Mouse (Mus musculus) limb, embryonic 11.5 days (tissue): ENCODE measurements at regions not wholly inside any gene's neighbourhood (a gene's known extent, or its start where the extent isn't known, plus 50 kb on each side); places are given as distances from the start of the nearest gene placed in this dataset.

Experiments used
- ATAC-seq: fragments of 200-750 bp; cut with Nextera tagmentation; 2 replicates; pipeline ENCODE4 v1.8.0; 2017; ENCODE audit warnings: low read depth; ENCODE audit not compliant: insufficient number of reproducible peaks, low FRiP score, low TSS enrichment
- DNase-seq: peaks from one replicate; pipeline ENCODE4 v3.0.0-alpha.2; 2015; ENCODE audit warnings: low spot score
- H3K27ac ChIP-seq: fragments of 300-500 bp; sonication (generic); replicated peaks from 2 replicates; pipeline ENCODE4 v1.5.1; 2014; ENCODE audit warnings: low read depth, mild to moderate bottlenecking, low read length
- H3K27me3 ChIP-seq: fragments of 300-500 bp; sonication (generic); 2 replicates; pipeline ENCODE4 v1.6.1; 2014; ENCODE audit warnings: mild to moderate bottlenecking, low read length, mixed read lengths; ENCODE audit not compliant: control insufficient read depth, insufficient read depth
- H3K36me3 ChIP-seq: fragments of 300-500 bp; sonication (generic); 2 replicates; pipeline ENCODE4 v1.6.1; 2014; ENCODE audit warnings: mild to moderate bottlenecking, low read length, moderate library complexity, mixed read lengths; ENCODE audit not compliant: control insufficient read depth, insufficient read depth
- H3K4me1 ChIP-seq: fragments of 300-500 bp; sonication (generic); 2 replicates; pipeline ENCODE4 v1.6.1; 2014; ENCODE audit warnings: low read length, mixed read lengths; ENCODE audit not compliant: control insufficient read depth, insufficient read depth
- H3K4me2 ChIP-seq: fragments of 300-500 bp; sonication (generic); 2 replicates; pipeline ENCODE4 v1.6.1; 2014; ENCODE audit warnings: low read depth, mild to moderate bottlenecking, moderate library complexity; ENCODE audit not compliant: severe bottlenecking
- H3K4me3 ChIP-seq: fragments of 300-500 bp; sonication (generic); 2 replicates; pipeline ENCODE4 v1.5.1; 2014; ENCODE audit warnings: low read depth, low read length
- H3K9ac ChIP-seq: fragments of 300-500 bp; sonication (generic); 2 replicates; pipeline ENCODE4 v1.6.1; 2014; ENCODE audit warnings: mild to moderate bottlenecking, low read length
- H3K9me3 ChIP-seq: fragments of 300-500 bp; sonication (generic); 2 replicates; pipeline ENCODE4 v1.6.1; 2016; ENCODE audit warnings: low read length; ENCODE audit not compliant: control insufficient read depth
- WGBS: fragments of 180-500 bp; shearing (Covaris S2); extraction: QIAGEN DNeasy Blood & Tissue Kit; methylation state at CpG from one replicate; pipeline ENCODE4 v1.1.7; 2014; 5-methylcytosine and 5-hydroxymethylcytosine counted together

GRCm38 (mm10) chr5:51840638-51841329, 273.3 kb upstream of the Ppargc1a start:
- Histone ChIP-seq H3K36me3 (no peaks in the 10 kb centered on the region), H3K27ac (no peak overlapping the region), H3K4me2 (no peak overlapping the region), H3K27me3 (no peaks in the 10 kb centered on the region), H3K9ac (no peak overlapping the region), H3K9me3 (no peaks in the 10 kb centered on the region), H3K4me1 (no peaks in the 10 kb centered on the region), H3K4me3 (no peak overlapping the region)
- ATAC-seq (no peak), DNase-seq (no peak)
- WGBS, result 85% methylated on average over 11 of the region's 11 CpGs

GRCm38 (mm10) chr5:51839292-51839691, 271.8 kb upstream of the Ppargc1a start:
- Histone ChIP-seq H3K4me1 (no peaks in the 10 kb centered on the region), H3K9me3 (no peaks in the 10 kb centered on the region), H3K27ac (no peak overlapping the region), H3K4me2 (no peak overlapping the region), H3K9ac (no peak overlapping the region), H3K27me3 (no peaks in the 10 kb centered on the region), H3K4me3 (no peak overlapping the region), H3K36me3 (no peaks in the 10 kb centered on the region)
- no peak for ATAC-seq
- no peak for DNase-seq
- WGBS, result 62% methylated on average over 4 of the region's 4 CpGs

GRCm38 (mm10) chr5:51830551-51830950, 263.0 kb upstream of the Ppargc1a start:
- Histone ChIP-seq H3K9me3 (no peaks in the 10 kb centered on the region), H3K4me1 (no peaks in the 10 kb centered on the region), H3K4me3 (no peak overlapping the region), H3K27me3 (no peaks in the 10 kb centered on the region), H3K9ac (no peak overlapping the region), H3K4me2 (no peak overlapping the region), H3K27ac (no peak overlapping the region), H3K36me3 (no peaks in the 10 kb centered on the region)
- no peak for ATAC-seq
- 52% methylated on average over 6 of the region's 6 CpGs for WGBS
- no peak for DNase-seq

- Histone ChIP-seq H3K9ac (no peak overlapping the region), H3K9me3 (no peaks in the 10 kb centered on the region), H3K4me2 (no peak overlapping the region), H3K4me3 (no peak overlapping the region), H3K27me3 (no peaks in the 10 kb centered on the region), H3K27ac (no peak overlapping the region), H3K4me1 (no peaks in the 10 kb centered on the region), H3K36me3 (no peaks in the 10 kb centered on the region)
- ATAC-seq (no peak), DNase-seq (no peak)
- WGBS, result 68% methylated on average over 2 of the region's 2 CpGs
Observed at GRCm38 (mm10) chr5:51830015-51830414, 262.5 kb upstream of the Ppargc1a start.

- no peak overlapping the region for H3K4me3 ChIP-seq
Observed at GRCm38 (mm10) chr5:51829606-51830005, 262.1 kb upstream of the Ppargc1a start.

GRCm38 (mm10) chr5:51829020-51829419, 261.5 kb upstream of the Ppargc1a start:
- Histone ChIP-seq H3K9me3 (no peaks in the 10 kb centered on the region), H3K27me3 (no peaks in the 10 kb centered on the region), H3K4me3 (no peak overlapping the region), H3K36me3 (no peaks in the 10 kb centered on the region), H3K4me2 (no peak overlapping the region), H3K9ac (no peak overlapping the region), H3K4me1 (no peaks in the 10 kb centered on the region), H3K27ac (no peak overlapping the region)
- WGBS, result 43% methylated on average over 5 of the region's 5 CpGs
- DNase-seq, result no peak
- no peak for ATAC-seq

More at GRCm38 (mm10) chr5:51829606-51830005, 262.1 kb upstream of the Ppargc1a start:
- H3K36me3 ChIP-seq, result no peaks in the 10 kb centered on the region
- H3K27ac ChIP-seq, result no peak overlapping the region
- whole genome bisulfite sequencing, result 58% methylated on average over 3 of the region's 3 CpGs
- no peaks in the 10 kb centered on the region for H3K4me1 ChIP-seq
- H3K9me3 ChIP-seq, result no peaks in the 10 kb centered on the region
- DNase-seq, result no peak
- ATAC-seq, result no peak
- H3K9ac ChIP-seq, result no peak overlapping the region
- H3K4me2 ChIP-seq, result no peak overlapping the region
- H3K27me3 ChIP-seq, result no peaks in the 10 kb centered on the region

GRCm38 (mm10) chr5:51826269-51826668, 258.7 kb upstream of the Ppargc1a start:
- no peak overlapping the region for H3K4me2 ChIP-seq

GRCm38 (mm10) chr5:51825584-51826088, 258.1 kb upstream of the Ppargc1a start:
- WGBS, result 92% methylated on average over 3 of the region's 3 CpGs

More at GRCm38 (mm10) chr5:51826269-51826668, 258.7 kb upstream of the Ppargc1a start:
- Histone ChIP-seq H3K9ac (no peak overlapping the region), H3K27me3 (no peaks in the 10 kb centered on the region), H3K27ac (no peak overlapping the region), H3K4me1 (no peaks in the 10 kb centered on the region), H3K36me3 (no peaks in the 10 kb centered on the region), H3K4me3 (no peak overlapping the region), H3K9me3 (no peaks in the 10 kb centered on the region)
- WGBS, result 89% methylated on average over 1 of the region's 1 CpGs
- no peak for DNase-seq
- no peak for ATAC-seq

GRCm38 (mm10) chr5:51824731-51825130, 257.2 kb upstream of the Ppargc1a start:
- Histone ChIP-seq H3K4me3 (no peak overlapping the region), H3K9me3 (no peaks in the 10 kb centered on the region), H3K36me3 (no peaks in the 10 kb centered on the region), H3K27me3 (no peaks in the 10 kb centered on the region), H3K27ac (no peak overlapping the region), H3K4me2 (no peak overlapping the region), H3K9ac (no peak overlapping the region), H3K4me1 (no peaks in the 10 kb centered on the region)
- no peak for DNase-seq
- no peak for ATAC-seq
- 89% methylated on average over 4 of the region's 4 CpGs for WGBS

More at GRCm38 (mm10) chr5:51825584-51826088, 258.1 kb upstream of the Ppargc1a start:
- Histone ChIP-seq H3K9ac (no peak overlapping the region), H3K9me3 (no peaks in the 10 kb centered on the region), H3K4me3 (no peak overlapping the region), H3K4me1 (no peaks in the 10 kb centered on the region), H3K27me3 (no peaks in the 10 kb centered on the region), H3K36me3 (no peaks in the 10 kb centered on the region), H3K27ac (no peak overlapping the region), H3K4me2 (no peak overlapping the region)
- ATAC-seq, result no peak
- no peak for DNase-seq
